Mouse (Mus musculus): ENCODE results near the gene Hykk. TPM values are rescaled to one million over a fixed set of nuclear protein-coding genes. Genes with fewer than 3 reads are reported as not detected.

Gene Hykk
- polyA plus RNA-seq, 1 experiment from 2014 or later = 4.6 TPM

GRCm38 (mm10) chr9:54950575-54951321 is 33.7 kb downstream of the Hykk start, which contains the start of the genes Psma4 and AY074887:
Gene Psma4, plus strand, starts transcription at chr9:54950790.
Gene AY074887, minus strand, starts transcription at chr9:54950998.
- H3K4me1 ChIP-seq (replicated peaks; ENCODE audit: control insufficient read depth, insufficient read depth, low read length) = peaks cover 2% of the 10 kb centered on the region; the same call in 1 of the 2 replicates
- H3K27ac ChIP-seq (ENCODE audit: low read depth, low read length) = peak within 1 kb of the TSS; percentile 81
- DNase-seq (ENCODE audit: low spot score) (peak; percentile 98), ATAC-seq (replicated peaks; ENCODE audit: low FRiP score) (peak; percentile 99)
- peak within 1 kb of the TSS; percentile 86 for H3K9ac ChIP-seq (ENCODE audit: low read length)
- WGBS = under 1% methylated on average over 61 of the region's 65 CpGs
- peak within 1 kb of the TSS; percentile 64 for H3K4me2 ChIP-seq (ENCODE audit: low read depth, low read length, severe bottlenecking)
- H3K4me3 ChIP-seq (ENCODE audit: low read depth, low read length) = peak within 1 kb of the TSS; percentile 92
- H3K27me3 ChIP-seq (ENCODE audit: control insufficient read depth, insufficient read depth, low read length) = no peaks in the 10 kb centered on the region
- no peaks in the 10 kb centered on the region for H3K9me3 ChIP-seq (ENCODE audit: control insufficient read depth, low read length)
- H3K36me3 ChIP-seq (ENCODE audit: control insufficient read depth, insufficient read depth, low read length) = peaks cover 4% of the 10 kb centered on the region

- H3K27ac ChIP-seq (ENCODE audit: low read depth, low read length) = no peak overlapping the region
- 92% methylated on average over 4 of the region's 4 CpGs for WGBS
- no peak overlapping the region for H3K4me2 ChIP-seq (ENCODE audit: low read depth, low read length, severe bottlenecking)
- peaks cover 6% of the 10 kb centered on the region for H3K36me3 ChIP-seq (ENCODE audit: control insufficient read depth, insufficient read depth, low read length)
- no peak overlapping the region for H3K4me3 ChIP-seq (ENCODE audit: low read depth, low read length)
- DNase-seq (ENCODE audit: low spot score) (no peak), ATAC-seq (replicated peaks; ENCODE audit: low FRiP score) (no peak)
- H3K27me3 ChIP-seq (ENCODE audit: control insufficient read depth, insufficient read depth, low read length) = no peaks in the 10 kb centered on the region
- H3K4me1 ChIP-seq (replicated peaks; ENCODE audit: control insufficient read depth, insufficient read depth, low read length) = no peaks in the 10 kb centered on the region
- H3K9ac ChIP-seq (ENCODE audit: low read length) = no peak overlapping the region
- H3K9me3 ChIP-seq (ENCODE audit: control insufficient read depth, low read length) = no peaks in the 10 kb centered on the region
These were observed 44.0 kb downstream of the Hykk start for GRCm38 (mm10) chr9:54961059-54961458.

- no peaks in the 10 kb centered on the region for H3K9me3 ChIP-seq (ENCODE audit: control insufficient read depth, low read length)
- no peak overlapping the region for H3K9ac ChIP-seq (ENCODE audit: low read length)
- no peak overlapping the region for H3K4me3 ChIP-seq (ENCODE audit: low read depth, low read length)
- no peaks in the 10 kb centered on the region; the same call in 1 of the 2 replicates for H3K36me3 ChIP-seq (ENCODE audit: control insufficient read depth, insufficient read depth, low read length)
- no peaks in the 10 kb centered on the region for H3K27me3 ChIP-seq (ENCODE audit: control insufficient read depth, insufficient read depth, low read length)
- no peak for DNase-seq (ENCODE audit: low spot score)
- H3K4me2 ChIP-seq (ENCODE audit: low read depth, low read length, severe bottlenecking) = no peak overlapping the region
- no peak for ATAC-seq (replicated peaks; ENCODE audit: low FRiP score)
- H3K4me1 ChIP-seq (replicated peaks; ENCODE audit: control insufficient read depth, insufficient read depth, low read length) = no peaks in the 10 kb centered on the region
- no peak overlapping the region for H3K27ac ChIP-seq (ENCODE audit: low read depth, low read length)
These were observed 46.6 kb downstream of the Hykk start for GRCm38 (mm10) chr9:54963669-54964068.

- Histone ChIP-seq H3K4me3 (ENCODE audit: low read depth, low read length) (no peak overlapping the region), H3K36me3 (ENCODE audit: control insufficient read depth, insufficient read depth, low read length) (no peaks in the 10 kb centered on the region), H3K27me3 (ENCODE audit: control insufficient read depth, insufficient read depth, low read length) (no peaks in the 10 kb centered on the region), H3K27ac (ENCODE audit: low read depth, low read length) (no peak overlapping the region), H3K9me3 (ENCODE audit: control insufficient read depth, low read length) (no peaks in the 10 kb centered on the region), H3K4me2 (ENCODE audit: low read depth, low read length, severe bottlenecking) (no peak overlapping the region), H3K4me1 (replicated peaks; ENCODE audit: control insufficient read depth, insufficient read depth, low read length) (no peaks in the 10 kb centered on the region), H3K9ac (ENCODE audit: low read length) (no peak overlapping the region)
- WGBS = 68% methylated on average over 8 of the region's 8 CpGs
- ATAC-seq (replicated peaks; ENCODE audit: low FRiP score) (no peak), DNase-seq (ENCODE audit: low spot score) (no peak)
These were observed 53.0 kb downstream of the Hykk start for GRCm38 (mm10) chr9:54969972-54970637.

- no peaks in the 10 kb centered on the region for H3K9me3 ChIP-seq (ENCODE audit: control insufficient read depth, low read length)
- peak within 1 kb of the TSS; percentile 50 for H3K4me3 ChIP-seq (ENCODE audit: low read depth, low read length)
- peaks cover 19% of the 10 kb centered on the region; the same call in 1 of the 2 replicates for H3K27me3 ChIP-seq (ENCODE audit: control insufficient read depth, insufficient read depth, low read length)
- H3K27ac ChIP-seq (ENCODE audit: low read depth, low read length) = no peak within 1 kb of the TSS
- H3K9ac ChIP-seq (ENCODE audit: low read length) = peak within 1 kb of the TSS; percentile 30
- 72% methylated on average over 8 of the region's 8 CpGs for whole genome bisulfite sequencing
- H3K36me3 ChIP-seq (ENCODE audit: control insufficient read depth, insufficient read depth, low read length) = no peaks in the 10 kb centered on the region
- H3K4me2 ChIP-seq (ENCODE audit: low read depth, low read length, severe bottlenecking) = peak within 1 kb of the TSS; percentile 77
- no peaks in the 10 kb centered on the region; the same call in 1 of the 2 replicates for H3K4me1 ChIP-seq (replicated peaks; ENCODE audit: control insufficient read depth, insufficient read depth, low read length)
- ATAC-seq (replicated peaks; ENCODE audit: low FRiP score) = no peak
- no peak for DNase-seq (ENCODE audit: low spot score)
These were observed 63.6 kb downstream of the Hykk start, which contains the start of gene Chrna5 for GRCm38 (mm10) chr9:54980674-54981073. Gene Chrna5, plus strand, starts transcription at chr9:54980880.

- Histone ChIP-seq H3K36me3 (ENCODE audit: control insufficient read depth, insufficient read depth, low read length) (no peaks in the 10 kb centered on the region), H3K4me3 (ENCODE audit: low read depth, low read length) (peak overlapping the region; percentile 50), H3K4me2 (ENCODE audit: low read depth, low read length, severe bottlenecking) (peak overlapping the region; percentile 77), H3K9ac (ENCODE audit: low read length) (peak overlapping the region; percentile 30), H3K9me3 (ENCODE audit: control insufficient read depth, low read length) (no peaks in the 10 kb centered on the region), H3K27ac (ENCODE audit: low read depth, low read length) (no peak overlapping the region), H3K27me3 (ENCODE audit: control insufficient read depth, insufficient read depth, low read length) (peaks cover 19% of the 10 kb centered on the region; the same call in 1 of the 2 replicates), H3K4me1 (replicated peaks; ENCODE audit: control insufficient read depth, insufficient read depth, low read length) (no peaks in the 10 kb centered on the region; the same call in 1 of the 2 replicates)
- under 1% methylated on average over 71 of the region's 85 CpGs for WGBS
- DNase-seq (ENCODE audit: low spot score) (peak; percentile 87), ATAC-seq (replicated peaks; ENCODE audit: low FRiP score) (peak; percentile 92)
These were observed 64.5 kb downstream of the Hykk start for GRCm38 (mm10) chr9:54981291-54982191.

- Histone ChIP-seq H3K27ac (ENCODE audit: low read depth, low read length) (no peak overlapping the region), H3K4me3 (ENCODE audit: low read depth, low read length) (peak overlapping the region; percentile 50), H3K9ac (ENCODE audit: low read length) (no peak overlapping the region), H3K27me3 (ENCODE audit: control insufficient read depth, insufficient read depth, low read length) (peaks cover 19% of the 10 kb centered on the region; the same call in 1 of the 2 replicates), H3K9me3 (ENCODE audit: control insufficient read depth, low read length) (no peaks in the 10 kb centered on the region), H3K36me3 (ENCODE audit: control insufficient read depth, insufficient read depth, low read length) (no peaks in the 10 kb centered on the region), H3K4me2 (ENCODE audit: low read depth, low read length, severe bottlenecking) (peak overlapping the region; percentile 77; the same call in 1 of the 2 replicates), H3K4me1 (replicated peaks; ENCODE audit: control insufficient read depth, insufficient read depth, low read length) (no peaks in the 10 kb centered on the region; the same call in 1 of the 2 replicates)
- DNase-seq (ENCODE audit: low spot score) (no peak), ATAC-seq (replicated peaks; ENCODE audit: low FRiP score) (no peak)
- 5% methylated on average over 7 of the region's 7 CpGs for WGBS
These were observed 65.3 kb downstream of the Hykk start for GRCm38 (mm10) chr9:54982401-54982800.

- Histone ChIP-seq H3K36me3 (ENCODE audit: control insufficient read depth, insufficient read depth, low read length) (no peaks in the 10 kb centered on the region), H3K4me2 (ENCODE audit: low read depth, low read length, severe bottlenecking) (no peak overlapping the region), H3K27ac (ENCODE audit: low read depth, low read length) (no peak overlapping the region), H3K4me1 (replicated peaks; ENCODE audit: control insufficient read depth, insufficient read depth, low read length) (no peaks in the 10 kb centered on the region), H3K9ac (ENCODE audit: low read length) (no peak overlapping the region), H3K4me3 (ENCODE audit: low read depth, low read length) (no peak overlapping the region), H3K27me3 (ENCODE audit: control insufficient read depth, insufficient read depth, low read length) (no peaks in the 10 kb centered on the region), H3K9me3 (ENCODE audit: control insufficient read depth, low read length) (no peaks in the 10 kb centered on the region)
- ATAC-seq (replicated peaks; ENCODE audit: low FRiP score) (no peak), DNase-seq (ENCODE audit: low spot score) (no peak)
- WGBS = 82% methylated on average over 3 of the region's 3 CpGs
These were observed 73.3 kb downstream of the Hykk start for GRCm38 (mm10) chr9:54990362-54990761.

All from forebrain, embryonic 11.5 days (tissue).